Mouse (Mus musculus) MEL (cell line): ENCODE data around the gene Fkrp. TPM values are rescaled to one million over a fixed set of nuclear protein-coding genes. Genes with fewer than 3 reads are reported as not detected.

Experiments
- DNase-seq: peaks from one replicate; pipeline ENCODE4 v3.0.0; 2011; ENCODE audit warnings: low read depth, low spot score
- H3K27ac ChIP-seq: 2 replicates; pipeline ENCODE4 v1.5.1; 2012; ENCODE audit warnings: low read depth, mild to moderate bottlenecking, control low read depth, low read length, moderate library complexity; ENCODE audit not compliant: control insufficient read depth
- H3K27me3 ChIP-seq, 2 experiments: fragments of 150-350 bp in 1 of 2; sonication (generic) in 1 of 2; 2 replicates each; pipeline ENCODE4 v1.6.1; 2012; ENCODE audit warnings: low read length in 2 of 2, mild to moderate bottlenecking in 2 of 2, improper control_type of control experiment in 1 of 2, moderate library complexity in 1 of 2; ENCODE audit not compliant: insufficient read depth in 2 of 2, control insufficient read depth in 1 of 2
- H3K36me3 ChIP-seq, 2 experiments: 2 replicates each; pipeline ENCODE4 v1.6.1; 2012 to 2014; ENCODE audit warnings: low read length in 2 of 2, improper control_type of control experiment in 1 of 2, inconsistent platforms in 1 of 2, mild to moderate bottlenecking in 1 of 2; ENCODE audit not compliant: insufficient read depth in 2 of 2, control insufficient read depth in 1 of 2
- H3K4me1 ChIP-seq, 2 experiments: fragments of 150-350 bp in 1 of 2; sonication (generic) in 1 of 2; 2 replicates each; pipeline ENCODE4 v1.6.1; 2012; ENCODE audit warnings: low read length in 2 of 2, improper control_type of control experiment in 1 of 2, mild to moderate bottlenecking in 1 of 2; ENCODE audit not compliant: insufficient read depth in 2 of 2, control insufficient read depth in 1 of 2
- H3K4me3 ChIP-seq, 2 experiments: fragments of 150-350 bp in 1 of 2; sonication (generic) in 1 of 2; 2 replicates each; pipeline ENCODE4 v1.5.1; 2012; ENCODE audit warnings: low read depth in 2 of 2, low read length in 2 of 2, mild to moderate bottlenecking in 2 of 2, moderate library complexity in 2 of 2, control low read depth in 1 of 2, improper control_type of control experiment in 1 of 2; ENCODE audit not compliant: control insufficient read depth in 1 of 2, insufficient read depth in 1 of 2
- H3K79me2 ChIP-seq: 2 replicates; pipeline ENCODE4 v1.6.1; 2012; ENCODE audit warnings: mild to moderate bottlenecking, low read length, moderate library complexity; ENCODE audit not compliant: control insufficient read depth, poor library complexity, insufficient read depth
- H3K9ac ChIP-seq: 2 replicates; pipeline ENCODE4 v1.6.1; 2012; ENCODE audit warnings: low read depth, mild to moderate bottlenecking, control low read depth, low read length, moderate library complexity; ENCODE audit not compliant: control insufficient read depth, poor library complexity, severe bottlenecking
- H3K9me3 ChIP-seq: fragments of 150-350 bp; sonication (generic); replicated peaks from 2 replicates; pipeline ENCODE4 v1.6.1; 2012; ENCODE audit warnings: mild to moderate bottlenecking, low read length, improper control_type of control experiment, moderate library complexity; ENCODE audit not compliant: insufficient read depth
- BHLHE40 ChIP-seq: IDR thresholded peaks from 2 replicates; pipeline ENCODE4 v1.6.1; 2012; ENCODE audit warnings: low read depth, mild to moderate bottlenecking, inconsistent platforms, low read length, improper control_type of control experiment, borderline replicate concordance
- CHD1 ChIP-seq: IDR thresholded peaks from 2 replicates; pipeline ENCODE4 v1.6.1; 2012; ENCODE audit warnings: low read depth, mild to moderate bottlenecking, inconsistent platforms, low read length, improper control_type of control experiment
- CHD2 ChIP-seq: IDR thresholded peaks from 2 replicates; pipeline ENCODE4 v1.6.1; 2011; ENCODE audit warnings: low read length, improper control_type of control experiment
- CTCF ChIP-seq, 3 experiments: IDR thresholded peaks in 2 of 3; conservative IDR thresholded peaks in 1 of 3; 2 replicates each; pipeline ENCODE4 v1.5.1; 2011 to 2012; ENCODE audit warnings: low read length in 3 of 3, low read depth in 2 of 3, mild to moderate bottlenecking in 2 of 3, improper control_type of control experiment in 1 of 3, inconsistent platforms in 1 of 3, mixed read lengths in 1 of 3, moderate library complexity in 1 of 3; ENCODE audit not compliant: control insufficient read depth in 1 of 3, insufficient read depth in 1 of 3, poor library complexity in 1 of 3, severe bottlenecking in 1 of 3
- EP300 ChIP-seq, 2 experiments: IDR thresholded peaks; 2 replicates each; pipeline ENCODE4 v1.6.1; 2011; ENCODE audit warnings: improper control_type of control experiment in 2 of 2, low read length in 2 of 2, low read depth in 1 of 2, mild to moderate bottlenecking in 1 of 2
- ETS1 ChIP-seq: IDR thresholded peaks from 2 replicates; pipeline ENCODE4 v1.6.1; 2012; ENCODE audit warnings: low read depth, mild to moderate bottlenecking, inconsistent platforms, low read length, improper control_type of control experiment, moderate library complexity
- GABPA ChIP-seq: IDR thresholded peaks from 2 replicates; pipeline ENCODE4 v1.6.1; 2012; ENCODE audit warnings: low read depth, mild to moderate bottlenecking, inconsistent platforms, low read length, improper control_type of control experiment, moderate library complexity
- GATA1 ChIP-seq: IDR thresholded peaks from 2 replicates; pipeline ENCODE4 v1.6.1; 2011; ENCODE audit warnings: low read depth, low read length, improper control_type of control experiment
- KAT2A ChIP-seq: conservative IDR thresholded peaks from 2 replicates; pipeline ENCODE4 v1.6.1; 2012; ENCODE audit warnings: low read depth, low read length, improper control_type of control experiment, inconsistent platforms
- MAFK ChIP-seq: IDR thresholded peaks from 2 replicates; pipeline ENCODE4 v1.6.1; 2011; ENCODE audit warnings: low read depth, mild to moderate bottlenecking, low read length, improper control_type of control experiment, borderline replicate concordance
- MAX ChIP-seq: IDR thresholded peaks from 2 replicates; pipeline ENCODE4 v1.6.1; 2011; ENCODE audit warnings: low read length, improper control_type of control experiment
- MEF2A ChIP-seq: IDR thresholded peaks from 2 replicates; pipeline ENCODE4 v1.6.1; 2014; ENCODE audit warnings: low read depth, mild to moderate bottlenecking, inconsistent platforms, low read length, improper control_type of control experiment; ENCODE audit not compliant: poor library complexity, insufficient replicate concordance, severe bottlenecking; ENCODE audit errors: extremely low read depth
- MXI1 ChIP-seq: IDR thresholded peaks from 2 replicates; pipeline ENCODE4 v1.6.1; 2011; ENCODE audit warnings: mild to moderate bottlenecking, low read depth, low read length, improper control_type of control experiment
- MYB ChIP-seq: IDR thresholded peaks from 2 replicates; pipeline ENCODE4 v1.6.1; 2011; ENCODE audit warnings: mild to moderate bottlenecking, low read depth, low read length, improper control_type of control experiment
- MYC ChIP-seq: IDR thresholded peaks from 2 replicates; pipeline ENCODE4 v1.6.1; 2011; ENCODE audit warnings: low read depth, mild to moderate bottlenecking, low read length, improper control_type of control experiment, moderate library complexity
- NRF1 ChIP-seq: IDR thresholded peaks from 2 replicates; pipeline ENCODE4 v1.6.1; 2014; ENCODE audit warnings: low read depth, mild to moderate bottlenecking, inconsistent platforms, low read length, improper control_type of control experiment, moderate library complexity; ENCODE audit not compliant: poor library complexity, insufficient read depth, severe bottlenecking
- POLR2AphosphoS2 ChIP-seq: IDR thresholded peaks from 2 replicates; pipeline ENCODE4 v1.6.1; 2011; ENCODE audit warnings: low read length, improper control_type of control experiment
- POLR2AphosphoS5 ChIP-seq: IDR thresholded peaks from 2 replicates; pipeline ENCODE4 v1.6.1; 2012; ENCODE audit warnings: low read depth, borderline replicate concordance, mild to moderate bottlenecking, inconsistent platforms, low read length, moderate library complexity, mixed read lengths
- RAD21 ChIP-seq: IDR thresholded peaks from 2 replicates; pipeline ENCODE4 v1.6.1; 2011; ENCODE audit warnings: mild to moderate bottlenecking, low read depth, low read length, improper control_type of control experiment
- RCOR1 ChIP-seq: IDR thresholded peaks from 2 replicates; pipeline ENCODE4 v1.6.1; 2012; ENCODE audit warnings: low read depth, mild to moderate bottlenecking, inconsistent platforms, low read length, improper control_type of control experiment
- SIN3A ChIP-seq: IDR thresholded peaks from 2 replicates; pipeline ENCODE4 v1.6.1; 2012; ENCODE audit warnings: low read length, improper control_type of control experiment, inconsistent platforms
- SMC3 ChIP-seq: IDR thresholded peaks from 2 replicates; pipeline ENCODE4 v1.6.1; 2011; ENCODE audit warnings: low read depth, low read length, improper control_type of control experiment
- TAL1 ChIP-seq: IDR thresholded peaks from 2 replicates; pipeline ENCODE4 v1.6.1; 2012; ENCODE audit warnings: mild to moderate bottlenecking, inconsistent platforms, low read length, moderate library complexity, mixed read lengths
- TBP ChIP-seq: IDR thresholded peaks from 2 replicates; pipeline ENCODE4 v1.8.0; 2011; ENCODE audit warnings: low read depth, low read length, improper control_type of control experiment
- UBTF ChIP-seq: IDR thresholded peaks from 2 replicates; pipeline ENCODE4 v1.6.1; 2012; ENCODE audit warnings: low read depth, mild to moderate bottlenecking, inconsistent platforms, low read length, improper control_type of control experiment, moderate library complexity, borderline replicate concordance; ENCODE audit not compliant: insufficient read depth
- USF1 ChIP-seq: IDR thresholded peaks from 2 replicates; pipeline ENCODE4 v1.6.1; 2014; ENCODE audit warnings: low read depth, mild to moderate bottlenecking, inconsistent platforms, low read length, improper control_type of control experiment, moderate library complexity
- ZC3H11A ChIP-seq: IDR thresholded peaks from 2 replicates; pipeline ENCODE4 v1.6.1; 2012; ENCODE audit warnings: low read depth, mild to moderate bottlenecking, inconsistent platforms, low read length, improper control_type of control experiment
- ZKSCAN1 ChIP-seq: IDR thresholded peaks from 2 replicates; pipeline ENCODE4 v1.6.1; 2012; ENCODE audit warnings: low read depth, mild to moderate bottlenecking, inconsistent platforms, low read length, improper control_type of control experiment, moderate library complexity
- ZMIZ1 ChIP-seq: IDR thresholded peaks from 2 replicates; pipeline ENCODE4 v1.6.1; 2012; ENCODE audit warnings: low read depth, mild to moderate bottlenecking, inconsistent platforms, low read length, improper control_type of control experiment, moderate library complexity
- polyA plus RNA-seq, 2 experiments: library from polyadenylated mRNA; stranded (reverse) in 1 of 2; unstranded in 1 of 2; fragments of >175 nt in 1 of 2; fragments of >200 nt in 1 of 2; gene quantifications; 2 replicates each; pipeline versions ENCODE4 v1.2.1 to v1.2.4; 2012; ENCODE audit warnings: low replicate concordance in 2 of 2, low read depth in 1 of 2; ENCODE audit not compliant: insufficient read length in 2 of 2, insufficient read depth in 1 of 2, missing spikeins in 1 of 2
- total RNA-seq: library from RNA; depleted of rRNA; stranded (reverse); fragments of 300-350 nt; gene quantifications from 2 replicates; pipeline ENCODE4 v1.2.3, GENCODE M21; 2012

The Fkrp gene
- total and polyA plus RNA-seq, 3 experiments, result 15.9 to 19.2 TPM; not detected in 1

DNA sequence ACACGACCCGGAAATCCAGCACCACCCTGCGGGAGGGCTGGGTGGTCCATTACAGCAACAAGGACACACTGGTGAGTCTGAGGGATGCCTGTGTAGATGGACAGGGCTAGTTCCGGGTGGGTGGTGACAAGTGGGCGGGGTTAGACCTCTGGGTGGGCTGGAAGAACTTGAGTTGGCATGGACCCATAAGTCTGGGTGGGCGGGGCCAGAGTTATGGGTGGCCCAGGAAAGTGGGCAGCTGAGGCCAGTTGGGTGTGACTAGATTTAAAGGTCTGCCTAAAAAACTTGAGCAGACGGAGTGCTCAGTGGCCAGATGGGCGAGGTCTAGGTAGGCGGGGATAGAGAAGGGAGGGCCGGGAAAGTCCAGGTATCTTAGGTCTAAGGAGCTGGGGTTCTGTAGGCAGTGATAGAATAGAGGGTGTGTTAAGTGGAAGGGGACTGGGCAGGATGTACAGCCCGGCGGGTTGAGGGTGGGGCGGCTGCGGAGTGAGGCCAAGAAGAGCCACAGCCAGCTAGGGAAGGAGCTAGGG lies 36.8 kb upstream of the Fkrp start:
- Histone ChIP-seq H3K27me3 (no peaks in the 10 kb centered on the region), H3K36me3 (0 out of 4 replicates have a peak, but pooled peaks cover 0 to 2% of the 10 kb centered on the region in 2 experiments), H3K9me3 (no peaks in the 10 kb centered on the region), H3K79me2 (no peaks in the 10 kb centered on the region), H3K9ac (no peak overlapping the region), H3K4me1 (0 out of 4 replicates have a peak, but pooled peaks cover 0 to 3% of the 10 kb centered on the region in 2 experiments), H3K27ac (no peak overlapping the region), H3K4me3 (no peak overlapping the region)
- DNase-seq, result no peak
- TF ChIP-seq GABPA (no peak), USF1 (no peak), MYC (no peak), RAD21 (no peak), MYB (no peak), TBP (no peak), UBTF (no peak), POLR2AphosphoS2 (no peak), NRF1 (no peak), ZKSCAN1 (no peak), MEF2A (no peak), MXI1 (no peak), GATA1 (no peak), SIN3A (no peak), POLR2AphosphoS5 (no peak), MAFK (no peak), CHD1 (no peak), TAL1 (no peak), CHD2 (no peak)

- H3K27me3 ChIP-seq, result no peaks in the 10 kb centered on the region
Observed at GRCm38 (mm10) chr7:16851636-16852035, 35.1 kb upstream of the Fkrp start.

More at GRCm38 (mm10) chr7:16851636-16852035, 35.1 kb upstream of the Fkrp start:
- DNase-seq, result no peak
- H3K4me3 ChIP-seq, result no peak overlapping the region
- no peaks in the 10 kb centered on the region for H3K79me2 ChIP-seq
- H3K27ac ChIP-seq, result no peak overlapping the region
- TF ChIP-seq BHLHE40 (no peak), GATA1 (no peak), POLR2AphosphoS5 (no peak), SIN3A (no peak), NRF1 (no peak), CTCF (IDR thresholded peaks at IDR 0.05 in 2 of 3, conservative IDR thresholded peaks at IDR 0.05 in 1 of 3; ENCODE audit: control insufficient read depth in 1 of 3, insufficient read depth in 1 of 3, low read depth in 2 of 3, low read length in 3 of 3, poor library complexity in 1 of 3, severe bottlenecking in 1 of 3) (no peak), CHD1 (no peak), RCOR1 (no peak), TAL1 (no peak), USF1 (no peak), ETS1 (no peak), SMC3 (no peak), KAT2A (no peak), MAX (no peak), ZMIZ1 (no peak), EP300 (IDR thresholded peaks at IDR 0.05; ENCODE audit: low read depth in 1 of 2, low read length in 2 of 2) (no peak), ZC3H11A (no peak), TBP (no peak)
- no peaks in the 10 kb centered on the region for H3K9me3 ChIP-seq
- H3K9ac ChIP-seq, result no peak overlapping the region
- no peaks in the 10 kb centered on the region for H3K4me1 ChIP-seq
- H3K36me3 ChIP-seq, result no peaks in the 10 kb centered on the region
